Mouse (Mus musculus) brown adipose tissue, adult 24 weeks (tissue): ENCODE data around the gene B3galt2. TPM values are rescaled to one million over a fixed set of nuclear protein-coding genes. Genes with fewer than 3 reads are reported as not detected.
"Not testable (repeated sequence)": the region's sequence is repeated elsewhere in the genome, so short reads cannot be mapped to it uniquely, and the experiment has no call there.

Experiments
- H3K27ac ChIP-seq: fragments of 200-500 bp; replicated peaks from 2 replicates; pipeline ENCODE4 v1.5.1; 2012; ENCODE audit warnings: low read depth, mild to moderate bottlenecking, low read length
- H3K4me1 ChIP-seq: fragments of 200-500 bp; 2 replicates; pipeline ENCODE4 v1.6.1; 2012; ENCODE audit warnings: low read length, mixed read lengths; ENCODE audit not compliant: control insufficient read depth, insufficient read depth, insufficient read length
- H3K4me3 ChIP-seq: fragments of 200-500 bp; 2 replicates; pipeline ENCODE4 v1.5.1; 2012; ENCODE audit warnings: low read depth, mild to moderate bottlenecking, low read length, moderate library complexity; ENCODE audit not compliant: insufficient read depth
- polyA plus RNA-seq: library from polyadenylated mRNA; stranded (reverse); fragments of >200 nt; gene quantifications from 2 replicates; pipeline ENCODE4 v1.2.4, GENCODE M21; 2012; ENCODE audit not compliant: missing spikeins, insufficient read depth, insufficient read length

The B3galt2 gene
- polyA plus RNA-seq, 1 experiment: 18.1 TPM

DNA sequence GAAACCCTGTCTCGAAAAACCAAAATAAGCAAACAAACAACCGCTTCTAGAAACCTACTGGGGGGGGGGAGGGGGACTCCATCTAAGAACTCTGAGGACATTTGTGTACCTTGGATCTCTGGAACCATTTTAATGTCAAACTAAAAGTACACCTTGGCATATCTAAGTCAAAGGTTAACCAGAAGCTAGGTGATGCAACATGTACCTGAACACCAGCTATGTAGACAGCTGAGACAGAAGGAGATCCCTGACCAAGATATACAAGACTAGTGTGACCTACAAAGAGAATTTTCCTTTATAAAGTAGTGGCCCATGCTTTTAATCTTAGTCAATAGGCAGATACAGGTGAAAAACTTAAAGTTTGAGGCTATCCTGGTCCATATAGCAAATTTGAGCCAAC is 22.7 kb downstream of the B3galt2 start:
- Histone ChIP-seq H3K27ac (no peak overlapping the region), H3K4me1 (no peaks in the 10 kb centered on the region), H3K4me3 (no peak overlapping the region)

DNA sequence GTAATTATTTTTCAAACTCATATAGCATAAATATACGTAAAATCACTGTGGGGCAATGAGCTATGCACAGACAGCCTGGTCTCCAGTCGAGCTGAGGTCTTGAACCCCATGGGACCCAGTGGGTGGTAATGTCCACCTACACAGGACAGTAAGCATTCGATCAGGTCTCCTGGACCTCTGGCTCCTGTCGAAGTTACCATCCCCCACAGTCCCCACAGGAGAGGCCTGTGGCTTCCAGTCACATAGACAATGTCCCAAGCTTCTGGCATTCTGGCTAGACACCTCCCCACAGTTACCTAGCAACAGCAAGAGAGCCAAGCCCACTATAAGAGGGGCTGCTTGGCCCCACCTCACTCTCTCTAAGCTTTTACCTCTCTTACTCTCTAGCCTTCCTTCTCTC is 24.3 kb downstream of the B3galt2 start:
- H3K27ac ChIP-seq, H3K4me3 ChIP-seq, H3K4me1 ChIP-seq: not testable (repeated sequence)

- no peaks in the 10 kb centered on the region for H3K4me1 ChIP-seq
- H3K4me3 ChIP-seq: no peak overlapping the region
- H3K27ac ChIP-seq: no peak overlapping the region
Measured at GRCm38 (mm10) chr1:143675734-143676361, 35.4 kb downstream of the B3galt2 start.

- Histone ChIP-seq H3K4me3 (no peak overlapping the region), H3K27ac (no peak overlapping the region), H3K4me1 (no peaks in the 10 kb centered on the region)
Measured at GRCm38 (mm10) chr1:143681108-143681507, 40.6 kb downstream of the B3galt2 start.

DNA sequence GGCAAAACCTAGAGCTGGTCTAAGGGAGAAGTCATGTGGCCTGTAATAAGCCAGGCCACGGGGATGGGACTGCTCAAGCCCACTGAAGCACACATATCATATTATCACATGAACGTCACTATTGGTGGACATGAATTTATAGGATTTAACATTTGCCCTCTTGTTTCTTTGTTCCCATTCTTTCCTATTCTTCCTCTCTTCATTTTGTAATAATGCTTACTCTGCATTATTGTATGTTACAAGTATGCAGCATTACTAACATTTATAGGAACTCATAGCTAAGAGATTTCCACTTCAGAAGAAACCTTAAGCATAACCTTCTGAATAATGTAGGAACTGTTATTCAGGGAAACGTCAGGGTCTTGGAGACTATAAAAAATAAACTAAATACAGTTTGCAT is 44.4 kb downstream of the B3galt2 start:
- no peak overlapping the region for H3K4me3 ChIP-seq
- no peaks in the 10 kb centered on the region for H3K4me1 ChIP-seq
- H3K27ac ChIP-seq: no peak overlapping the region

DNA sequence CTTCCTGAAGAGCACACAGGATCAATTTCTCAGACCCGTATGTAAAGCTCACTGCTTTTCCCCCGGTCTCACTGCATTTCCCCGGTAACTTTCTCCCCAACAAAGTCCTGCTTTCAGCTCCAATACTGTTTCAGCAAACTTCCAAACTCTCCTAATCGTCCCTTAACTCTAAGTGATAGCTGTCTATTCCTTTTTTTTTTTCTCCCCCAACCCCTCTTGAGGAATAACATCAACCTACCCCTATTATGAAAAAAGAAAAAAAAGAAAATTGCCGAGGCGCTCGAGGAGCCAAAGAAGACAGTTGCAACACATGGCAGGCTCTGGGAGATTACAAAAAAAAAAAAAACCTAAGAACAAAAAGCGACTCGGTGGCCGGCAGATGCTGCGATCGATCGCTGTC is 61.3 kb downstream of the B3galt2 start:
- no peaks in the 10 kb centered on the region for H3K4me1 ChIP-seq
- H3K27ac ChIP-seq: peak overlapping the region; percentile 94
- H3K4me3 ChIP-seq: peak overlapping the region; percentile 90

- Histone ChIP-seq H3K4me3 (peak overlapping the region; percentile 90), H3K4me1 (no peaks in the 10 kb centered on the region), H3K27ac (peak overlapping the region; percentile 94)
Measured at GRCm38 (mm10) chr1:143702141-143702740, 61.8 kb downstream of the B3galt2 start.

GRCm38 (mm10) chr1:143702741-143703262 is 62.3 kb downstream of the B3galt2 start, which contains the start of gene Cdc73:
TSS of gene Cdc73 (minus strand) at chr1:143702893.
- H3K4me1 ChIP-seq: no peaks in the 10 kb centered on the region
- peak within 1 kb of the TSS; percentile 94 for H3K27ac ChIP-seq
- H3K4me3 ChIP-seq: peak within 1 kb of the TSS; percentile 90

Other genes with a start within 250 kb of the B3galt2 start
- gene Cdc73, start 62.2 kb downstream of the B3galt2 start, polyA plus RNA-seq: 26.7 and 27.2 TPM in 2 replicates
- 87.4 and 102 TPM in 2 replicates for gene Glrx2, start 75.7 kb downstream of the B3galt2 start, polyA plus RNA-seq
- 4.9 and 5.0 TPM in 2 replicates for gene Trove2, start 136.4 kb downstream of the B3galt2 start, polyA plus RNA-seq
- 35.5 and 35.8 TPM in 2 replicates for gene Uchl5, start 136.6 kb downstream of the B3galt2 start, polyA plus RNA-seq